Mouse (Mus musculus) urinary bladder, postnatal 36 days (tissue): Measurements from ENCODE around the gene Coa5.

Source experiments
- DNase-seq, 2 experiments: peaks; one replicate each; pipeline ENCODE4 v3.0.0; 2022; ENCODE audit warnings: low spot score in 2 of 2, mixed read lengths in 1 of 2

Gene Coa5

DNA sequence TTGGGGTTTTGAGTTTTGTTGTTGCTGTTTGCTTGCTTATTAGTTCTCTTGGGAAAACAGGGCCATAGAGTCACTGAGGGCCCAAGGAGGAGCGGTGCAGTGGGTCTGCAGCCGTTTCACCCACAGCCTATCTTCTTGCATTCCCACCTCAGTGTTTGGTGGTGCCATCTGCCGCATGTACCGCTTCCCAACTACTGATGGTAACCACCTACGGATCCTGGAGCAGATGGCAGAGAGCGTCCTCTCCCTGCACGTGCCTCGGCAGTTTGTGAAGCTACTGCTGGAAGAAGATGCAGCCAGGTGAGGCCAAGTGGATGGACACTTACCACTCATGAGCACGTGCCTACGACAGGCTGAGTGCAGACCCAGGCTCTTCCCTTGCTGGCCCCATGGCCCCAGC lies 61.8 kb downstream of the Coa5 start:
- DNase-seq: no peak
